Mouse (Mus musculus) brain, embryonic 14.5 days (tissue): ENCODE results near the gene Foxf1.

Source experiments
- CTCF ChIP-seq: fragments of 200-500 bp; IDR thresholded peaks from 2 replicates; pipeline ENCODE4 v1.5.1; 2012; ENCODE audit warnings: inconsistent platforms, mild to moderate bottlenecking, moderate library complexity, borderline replicate concordance; ENCODE audit not compliant: insufficient read depth, insufficient read length; ENCODE audit errors: extremely low read depth
- POLR2A ChIP-seq: fragments of 200-500 bp; IDR thresholded peaks from 2 replicates; pipeline ENCODE4 v1.6.1; 2012; ENCODE audit warnings: mild to moderate bottlenecking, inconsistent platforms, borderline replicate concordance; ENCODE audit not compliant: poor library complexity, insufficient read depth, insufficient read length, severe bottlenecking; ENCODE audit errors: extremely low read depth

- TF ChIP-seq CTCF = no peak
- no peak for TF ChIP-seq POLR2A
Observed at GRCm38 (mm10) chr8:121079201-121079600, 5.0 kb upstream of the Foxf1 start.
